29 mouse cellular contexts compared by ENCODE assay signal in genomic region chr19:15823688-15824371, GRCm38 (mm10).
A peak's percentile ranks its signal among the peaks of the same experiment; 100 is the strongest.
DNase-seq lines count a peak whose midpoint lies in the region; ATAC-seq and TF ChIP-seq lines count a peak whose summit lies in the region.
"Had no signal": no experiment of that assay in that cellular context is flagged by ENCODE, and none has a peak within 500 bp of the region (broad histone marks: within the 10 kb centered on the region; RNA-seq: fewer than 3 reads in every experiment).

No protein-coding gene starts in this region.

- H3K9ac ChIP-seq in intestine, embryonic 14.5 days (ENCODE audit: low read length) = no peak overlapping the region
- H3K9ac ChIP-seq in intestine, embryonic 16.5 days (ENCODE audit: low read depth, low read length) = no peak overlapping the region
- H3K9ac ChIP-seq: embryonic facial prominence, embryonic 15.5 days; forebrain, embryonic 15.5 days; heart, embryonic 12.5 days; hindbrain, embryonic 13.5 days; intestine, embryonic 15.5 days; limb, embryonic 12.5 days; lung, embryonic 14.5 days had no signal

- ATAC-seq in intestine, embryonic 14.5 days (replicated peaks; ENCODE audit: low FRiP score, low TSS enrichment, low read depth) = no peak
- no peak for ATAC-seq in intestine, embryonic 16.5 days
- ATAC-seq in neutrophil, adult 5-6 weeks (ENCODE audit: extremely low read depth, insufficient number of reproducible peaks, low FRiP score, poor library complexity, severe bottlenecking) = peak; percentile 69
- ATAC-seq: activated CD4-positive, CD25-positive, alpha-beta regulatory T cell, adult 4 months; CD4-positive, CD25-positive, alpha-beta regulatory T cell, adult 4 months; forebrain, embryonic 15.5 days; intestine, embryonic 15.5 days had no signal

- peak; percentile 33 for DNase-seq in intestine, embryonic 14.5 days (ENCODE audit: low spot score)
- DNase-seq in B cell, adult 2 months = peak; percentile 44 to 53
- DNase-seq in layer of hippocampus, postnatal 36 days = no peak
- DNase-seq in ovary, postnatal 36 days (ENCODE audit: low spot score) = no peak
- DNase-seq: adrenal gland, postnatal 10 days; cerebellum, adult 8-10 months; heart, adult 18-20 months; heart, postnatal 10 days; kidney, adult 9 months; kidney, postnatal 25 days; lung, embryonic 14.5 days; right cerebral cortex, postnatal 14 days; thymus, adult 18-20 months; thymus, postnatal 36 days had no signal

- no peaks in the 10 kb centered on the region for H3K9me3 ChIP-seq in intestine, embryonic 14.5 days (ENCODE audit: control insufficient read depth, low read length)
- no peaks in the 10 kb centered on the region for H3K9me3 ChIP-seq in intestine, embryonic 16.5 days (ENCODE audit: control insufficient read depth, low read length)
- H3K9me3 ChIP-seq: embryonic facial prominence, embryonic 15.5 days; forebrain, embryonic 15.5 days; heart, embryonic 12.5 days; hindbrain, embryonic 13.5 days; intestine, embryonic 15.5 days; limb, embryonic 12.5 days had no signal

- no peak overlapping the region for H3K27ac ChIP-seq in intestine, embryonic 14.5 days (ENCODE audit: low read depth)
- H3K27ac ChIP-seq in intestine, embryonic 16.5 days (ENCODE audit: low read length) = no peak overlapping the region
- peak overlapping the region; percentile 24 for H3K27ac ChIP-seq in bone marrow, adult 2 months (ENCODE audit: control insufficient read depth, insufficient read depth, low read depth, low read length, poor library complexity)
- H3K27ac ChIP-seq: embryonic facial prominence, embryonic 15.5 days; forebrain, embryonic 15.5 days; hindbrain, embryonic 13.5 days; intestine, embryonic 15.5 days; layer of hippocampus, adult 2 months; limb, embryonic 12.5 days; macrophage had no signal

- 0 out of 2 replicates have a peak, but pooled peaks cover 7% of the 10 kb centered on the region for H3K4me1 ChIP-seq in intestine, embryonic 14.5 days (replicated peaks; ENCODE audit: control insufficient read depth, insufficient read depth, low read length)
- no peaks in the 10 kb centered on the region for H3K4me1 ChIP-seq in intestine, embryonic 16.5 days (ENCODE audit: control insufficient read depth, insufficient read depth, low read length)
- H3K4me1 ChIP-seq in bone marrow, adult 2 months (ENCODE audit: control insufficient read depth, insufficient read depth, low read length) = peaks cover 2% of the 10 kb centered on the region; the same call in 1 of the 2 replicates
- H3K4me1 ChIP-seq: embryonic facial prominence, embryonic 15.5 days; forebrain, embryonic 15.5 days; heart, embryonic 12.5 days; hindbrain, embryonic 13.5 days; intestine, embryonic 15.5 days had no signal

- H3K36me3 ChIP-seq in intestine, embryonic 14.5 days (ENCODE audit: control insufficient read depth, insufficient read depth, low read length) = no peaks in the 10 kb centered on the region
- no peaks in the 10 kb centered on the region for H3K36me3 ChIP-seq in intestine, embryonic 16.5 days (ENCODE audit: control insufficient read depth, insufficient read depth, low read length)
- H3K36me3 ChIP-seq: embryonic facial prominence, embryonic 15.5 days; forebrain, embryonic 15.5 days; heart, embryonic 12.5 days; hindbrain, embryonic 13.5 days; intestine, embryonic 15.5 days; limb, embryonic 12.5 days had no signal

- no peak for TF ChIP-seq CTCF in bone marrow, adult 2 months (IDR thresholded peaks at IDR 0.05; ENCODE audit: control insufficient read depth, insufficient read depth, low read length)

- 67% methylated on average over 6 of the region's 6 CpGs for WGBS in intestine, embryonic 14.5 days
- WGBS in intestine, embryonic 16.5 days = 67% methylated on average over 6 of the region's 6 CpGs
- WGBS in bone marrow, adult 2 months = 36% methylated on average over 6 of the region's 6 CpGs

- H3K27me3 ChIP-seq in intestine, embryonic 14.5 days (replicated peaks; ENCODE audit: control insufficient read depth, insufficient read depth, low read length) = no peaks in the 10 kb centered on the region
- no peaks in the 10 kb centered on the region for H3K27me3 ChIP-seq in intestine, embryonic 16.5 days (replicated peaks; ENCODE audit: control insufficient read depth, insufficient read depth, low read length)
- H3K27me3 ChIP-seq: embryonic facial prominence, embryonic 15.5 days; forebrain, embryonic 15.5 days; heart, embryonic 12.5 days; hindbrain, embryonic 13.5 days; intestine, embryonic 15.5 days; limb, embryonic 12.5 days had no signal

- TF ChIP-seq POLR2A in bone marrow, adult 2 months (IDR thresholded peaks at IDR 0.05; ENCODE audit: borderline replicate concordance, control insufficient read depth, low read depth, low read length) = no peak

- no peak overlapping the region for H3K4me2 ChIP-seq in intestine, embryonic 14.5 days (ENCODE audit: low read length)
- H3K4me2 ChIP-seq in intestine, embryonic 16.5 days (ENCODE audit: low read depth, low read length) = no peak overlapping the region
- H3K4me2 ChIP-seq: embryonic facial prominence, embryonic 15.5 days; forebrain, embryonic 15.5 days; heart, embryonic 12.5 days; hindbrain, embryonic 13.5 days; intestine, embryonic 15.5 days; limb, embryonic 12.5 days; liver, embryonic 11.5 days; lung, embryonic 14.5 days; midbrain, embryonic 11.5 days had no signal

- H3K4me3 ChIP-seq in intestine, embryonic 14.5 days (ENCODE audit: low read depth, low read length) = no peak overlapping the region
- no peak overlapping the region for H3K4me3 ChIP-seq in intestine, embryonic 16.5 days (ENCODE audit: low read length)
- no peak overlapping the region for H3K4me3 ChIP-seq in bone marrow, adult 2 months (replicated peaks; ENCODE audit: control insufficient read depth, low read depth, low read length)
- H3K4me3 ChIP-seq: embryonic facial prominence, embryonic 15.5 days; forebrain, embryonic 15.5 days; heart, embryonic 12.5 days; hindbrain, embryonic 13.5 days; intestine, embryonic 15.5 days; layer of hippocampus, adult 2 months; limb, embryonic 12.5 days had no signal

Comparison
In these comparisons a context has a peak if more than half of its experiments do, and no peak if none do; other contexts are left out.
1. DNase-seq: peak in intestine, embryonic 14.5 days (single experiment) and B cell, adult 2 months (2 of 2); none in layer of hippocampus, postnatal 36 days (0 of 2) and ovary, postnatal 36 days (single experiment).